Mouse (Mus musculus): Measurements from ENCODE around the gene Daw1.

GRCm38 (mm10) chr1:83164027-83164426 is 4.5 kb downstream of the Daw1 start:
- TF ChIP-seq CTCF (IDR thresholded peaks at IDR 0.05; ENCODE audit: extremely low read depth, insufficient read length, insufficient replicate concordance, low read depth, low read length) (no peak), POLR2A (IDR thresholded peaks at IDR 0.05; ENCODE audit: low read depth, low read length) (no peak)

All from small intestine, adult 2 months (tissue).